Mouse (Mus musculus) gonadal fat pad, adult 2 months (tissue): ENCODE measurements around the gene Adam17. TPM values are rescaled to one million over a fixed set of nuclear protein-coding genes. Genes with fewer than 3 reads are reported as not detected.
A peak's percentile ranks its signal among the peaks of the same experiment; 100 is the strongest.

Experiments
- DNase-seq: peaks from one replicate; pipeline ENCODE4 v3.0.0-alpha.2; 2012; ENCODE audit warnings: low read depth
- polyA plus RNA-seq: library from polyadenylated mRNA; depleted of rRNA; stranded (reverse); fragments of >200 nt; gene quantifications from 2 replicates; pipeline ENCODE4 v1.2.3, GENCODE M21; 2012

Adam17 gene
- polyA plus RNA-seq, 1 experiment, result 36.1 TPM

- peak; percentile 26 for DNase-seq
Observed at GRCm38 (mm10) chr12:21315923-21316868, 57.2 kb downstream of the Adam17 start, which contains the start of gene Iah1. Gene Iah1, plus strand, starts transcription at chr12:21316389.

- DNase-seq, result no peak
Observed at GRCm38 (mm10) chr12:21312201-21312600, 61.2 kb downstream of the Adam17 start.

GRCm38 (mm10) chr12:21306721-21307120 is 66.7 kb downstream of the Adam17 start:
- no peak for DNase-seq

- no peak for DNase-seq
Observed at GRCm38 (mm10) chr12:21305741-21306140, 67.7 kb downstream of the Adam17 start.

- DNase-seq, result no peak
Observed at GRCm38 (mm10) chr12:21302361-21302783, 71.1 kb downstream of the Adam17 start.

GRCm38 (mm10) chr12:21301932-21302331 is 71.5 kb downstream of the Adam17 start:
- no peak for DNase-seq

GRCm38 (mm10) chr12:21301324-21301723 is 72.1 kb downstream of the Adam17 start:
- no peak for DNase-seq

GRCm38 (mm10) chr12:21298856-21299255 is 74.6 kb downstream of the Adam17 start:
- no peak for DNase-seq

- DNase-seq, result no peak
Observed at GRCm38 (mm10) chr12:21289651-21290050, 83.8 kb downstream of the Adam17 start.

GRCm38 (mm10) chr12:21288716-21289395 is 84.6 kb downstream of the Adam17 start:
- peak; percentile 40 for DNase-seq

GRCm38 (mm10) chr12:21286712-21287650 is 86.5 kb downstream of the Adam17 start:
- no peak for DNase-seq

- peak; percentile 65 for DNase-seq
Observed at GRCm38 (mm10) chr12:21286243-21286622, 87.2 kb downstream of the Adam17 start, which contains the start of gene Itgb1bp1. Gene Itgb1bp1, minus strand, starts transcription at chr12:21286284.

GRCm38 (mm10) chr12:21285508-21286242 is 87.8 kb downstream of the Adam17 start:
- DNase-seq, result no peak

- no peak for DNase-seq
Observed at GRCm38 (mm10) chr12:21284761-21285441, 88.5 kb downstream of the Adam17 start, which contains the start of gene Cpsf3. Gene Cpsf3, plus strand, starts transcription at chr12:21285391.

GRCm38 (mm10) chr12:21277352-21277864 is 96.0 kb downstream of the Adam17 start:
- no peak for DNase-seq

GRCm38 (mm10) chr12:21274446-21274845 is 99.0 kb downstream of the Adam17 start:
- no peak for DNase-seq
